Comparison of ENCODE assay signal across 24 mouse cellular contexts in genomic region chr14:97356915-97357314, GRCm38 (mm10).
DNase-seq lines count a peak whose midpoint lies in the region; ATAC-seq and TF ChIP-seq lines count a peak whose summit lies in the region.
"Had no signal": no experiment of that assay in that cellular context is flagged by ENCODE, and none has a peak within 500 bp of the region (broad histone marks: within the 10 kb centered on the region; RNA-seq: fewer than 3 reads in every experiment).

No protein-coding gene starts in this region.

- no peaks in the 10 kb centered on the region for H3K79me3 ChIP-seq in C2C12 (ENCODE audit: low read depth)

- no peak for TF ChIP-seq CTCF in C2C12 (IDR thresholded peaks at IDR 0.05; ENCODE audit: control insufficient read depth, insufficient read depth, insufficient read length)
- no peak for TF ChIP-seq CTCF in embryonic fibroblast, embryonic 13.5 days (IDR thresholded peaks at IDR 0.05; ENCODE audit: borderline replicate concordance, insufficient read depth, low read length)

- ATAC-seq in granulocyte monocyte progenitor cell, adult 5-6 weeks (replicated peaks; ENCODE audit: poor library complexity, severe bottlenecking) = no peak
- ATAC-seq: forebrain, embryonic 13.5 days; forebrain, postnatal 0 days; hindbrain, embryonic 16.5 days; inflammation-experienced regulatory T-cells, adult 6 months; intestine, postnatal 0 days had no signal

- H3K27me3 ChIP-seq in C2C12 (ENCODE audit: control insufficient read depth, insufficient read depth, insufficient read length) = no peaks in the 10 kb centered on the region
- H3K27me3 ChIP-seq: CH12.LX; embryonic facial prominence, embryonic 13.5 days; forebrain, embryonic 13.5 days; hindbrain, embryonic 12.5 days had no signal

- no peak overlapping the region for H3K4me3 ChIP-seq in C2C12 (ENCODE audit: insufficient read depth, poor library complexity, severe bottlenecking)
- H3K4me3 ChIP-seq in embryonic fibroblast, embryonic 13.5 days (ENCODE audit: insufficient read depth, low read length) = no peak overlapping the region
- H3K4me3 ChIP-seq: embryonic facial prominence, embryonic 13.5 days; forebrain, embryonic 13.5 days; gastrocnemius, adult 2 months; hindbrain, embryonic 12.5 days had no signal

- H3K36me3 ChIP-seq in C2C12 (ENCODE audit: control insufficient read depth, insufficient read depth) = no peaks in the 10 kb centered on the region
- H3K36me3 ChIP-seq: embryonic facial prominence, embryonic 13.5 days; hindbrain, embryonic 12.5 days had no signal

- no peaks in the 10 kb centered on the region for H3K4me1 ChIP-seq in embryonic fibroblast, embryonic 13.5 days (ENCODE audit: control insufficient read depth, insufficient read depth, low read length)
- H3K4me1 ChIP-seq: embryonic facial prominence, embryonic 13.5 days; forebrain, embryonic 13.5 days; hindbrain, embryonic 12.5 days had no signal

- peak overlapping the region; percentile 78; the same call in 1 of the 2 replicates for H3K27ac ChIP-seq in embryonic fibroblast, embryonic 13.5 days (ENCODE audit: insufficient read depth, low read length)
- H3K27ac ChIP-seq: embryonic facial prominence, embryonic 13.5 days; forebrain, embryonic 13.5 days; gastrocnemius, adult 2 months; hindbrain, embryonic 12.5 days had no signal

- TF ChIP-seq POLR2A in embryonic fibroblast, embryonic 13.5 days (IDR thresholded peaks at IDR 0.05; ENCODE audit: low read depth, low read length) = no peak

- H3K79me2 ChIP-seq in C2C12 (ENCODE audit: control insufficient read depth, insufficient read depth) = no peaks in the 10 kb centered on the region

- DNase-seq in 3134 (ENCODE audit: extremely low read depth, insufficient read length, low spot score) = peak; percentile 11
- peak; percentile 4 for DNase-seq in NIH3T3 (ENCODE audit: low read depth)
- DNase-seq in frontal cortex, postnatal 36 days (ENCODE audit: low spot score in 2 of 2) = no peak
- no peak for DNase-seq in thymus, adult 18-20 months
- DNase-seq: adrenal gland, adult 2 months; cerebellum, adult 18-20 months; cerebellum, adult 9-11 months; cerebellum, postnatal 36 days; forebrain, postnatal 0 days; gastrocnemius, adult 2 months; gastrocnemius, postnatal 25 days; heart, adult 11 months; heart, postnatal 10 days; heart, postnatal 4 days had no signal

- H3ac ChIP-seq in C2C12 (ENCODE audit: control insufficient read depth, insufficient read length, low read depth) = no peak overlapping the region

TF ChIP-seq in C2C12, 6 proteins besides CTCF, POLR2A, EP300 and RAD21:
- TF ChIP-seq MYOG (IDR thresholded peaks at IDR 0.05; ENCODE audit: control insufficient read depth, extremely low read depth, insufficient read length) (no peak), CEBPB (IDR thresholded peaks at IDR 0.05; ENCODE audit: low read depth) (no peak), FOSL1 (IDR thresholded peaks at IDR 0.05; ENCODE audit: insufficient read depth, low read length, poor library complexity, severe bottlenecking) (peak; percentile 59)

Comparison
In these comparisons a context has a peak if more than half of its experiments do, and no peak if none do; other contexts are left out.
1. DNase-seq: peak in 3134 (single experiment) and NIH3T3 (single experiment); none in frontal cortex, postnatal 36 days (0 of 2) and thymus, adult 18-20 months (0 of 2).